Mouse (Mus musculus): ENCODE measurements around the gene Manf.

GRCm38 (mm10) chr9:106906597-106906996, 14.8 kb upstream of the Manf start:
- TF ChIP-seq POLR2A (IDR thresholded peaks at IDR 0.05; ENCODE audit: insufficient read depth, low read depth, low read length) (no peak), CTCF (IDR thresholded peaks at IDR 0.05; ENCODE audit: insufficient read depth, low read depth, low read length) (no peak)

Measured in olfactory bulb, adult 2 months (tissue).